11 mouse cellular contexts compared by ENCODE assay signal in the genomic region with DNA sequence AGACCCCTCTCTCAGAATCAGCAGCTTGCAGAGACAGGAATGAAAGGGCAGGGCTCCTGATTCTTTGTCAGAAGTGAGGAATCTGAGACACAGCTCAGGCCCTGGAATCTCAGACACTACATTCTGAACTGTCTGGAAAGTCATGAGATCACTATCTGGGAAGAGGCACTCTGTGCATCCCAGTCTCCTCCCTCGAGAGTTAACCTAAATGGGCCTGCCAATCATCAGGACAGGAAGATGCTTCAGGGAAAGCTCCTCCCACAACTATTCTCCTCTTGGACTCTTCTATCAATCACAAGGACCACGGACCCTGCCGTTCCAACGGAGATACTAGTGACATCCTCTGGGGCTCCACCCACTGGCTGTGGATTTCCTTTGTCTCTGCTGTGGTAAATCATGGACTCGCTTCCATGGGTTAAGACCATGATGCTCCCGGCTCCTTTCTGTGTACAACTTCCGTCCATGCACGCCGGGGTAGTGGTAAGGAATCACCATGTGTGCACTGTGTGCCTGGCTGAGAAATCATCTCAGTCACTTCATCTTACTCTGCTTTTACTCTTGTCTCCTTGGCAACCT.
A peak's percentile ranks its signal among the peaks of the same experiment; 100 is the strongest.
DNase-seq lines count a peak whose midpoint lies in the region; ATAC-seq and TF ChIP-seq lines count a peak whose summit lies in the region.
"Had no signal": no experiment of that assay in that cellular context is flagged by ENCODE, and none has a peak within 500 bp of the region (broad histone marks: within the 10 kb centered on the region; RNA-seq: fewer than 3 reads in every experiment).

No protein-coding gene starts in this region.

- TF ChIP-seq CTCF in hindbrain, postnatal 0 days (IDR thresholded peaks at IDR 0.05; ENCODE audit: low read depth) = no peak

- peaks cover 27% of the 10 kb centered on the region for H3K4me1 ChIP-seq in hindbrain, embryonic 10.5 days (replicated peaks)
- no peaks in the 10 kb centered on the region for H3K4me1 ChIP-seq in hindbrain, postnatal 0 days (ENCODE audit: insufficient read depth, low read length)
- no peaks in the 10 kb centered on the region; the same call in none of the 2 replicates for H3K4me1 ChIP-seq in neural tube, embryonic 11.5 days (ENCODE audit: control insufficient read depth, insufficient read depth, low read length)
- H3K4me1 ChIP-seq in limb, embryonic 10.5 days = peaks cover 48% of the 10 kb centered on the region

- H3K4me2 ChIP-seq in hindbrain, postnatal 0 days (ENCODE audit: low read depth, low read length) = no peak overlapping the region
- H3K4me2 ChIP-seq in neural tube, embryonic 11.5 days (ENCODE audit: low read depth) = no peak overlapping the region

- WGBS in hindbrain, embryonic 10.5 days = 60% methylated on average over 9 of the region's 9 CpGs
- 59% methylated on average over 9 of the region's 9 CpGs for WGBS in hindbrain, postnatal 0 days
- WGBS in neural tube, embryonic 11.5 days = 56% methylated on average over 9 of the region's 9 CpGs
- 73% methylated on average over 9 of the region's 9 CpGs for WGBS in limb, embryonic 10.5 days

- no peak overlapping the region for H3K9ac ChIP-seq in hindbrain, postnatal 0 days (replicated peaks; ENCODE audit: low read length)
- no peak overlapping the region for H3K9ac ChIP-seq in neural tube, embryonic 11.5 days (ENCODE audit: low read length)

- H3K36me3 ChIP-seq in hindbrain, embryonic 10.5 days = no peaks in the 10 kb centered on the region
- H3K36me3 ChIP-seq in hindbrain, postnatal 0 days (ENCODE audit: insufficient read depth, low read length) = no peaks in the 10 kb centered on the region
- H3K36me3 ChIP-seq in neural tube, embryonic 11.5 days (ENCODE audit: control insufficient read depth, insufficient read depth, low read length) = no peaks in the 10 kb centered on the region
- H3K36me3 ChIP-seq in limb, embryonic 10.5 days = peaks cover 9% of the 10 kb centered on the region; the same call in 1 of the 2 replicates

- no peaks in the 10 kb centered on the region for H3K27me3 ChIP-seq in hindbrain, embryonic 10.5 days (ENCODE audit: insufficient read depth, poor library complexity, severe bottlenecking)
- no peaks in the 10 kb centered on the region for H3K27me3 ChIP-seq in hindbrain, postnatal 0 days (ENCODE audit: insufficient read depth, low read length)
- H3K27me3 ChIP-seq in neural tube, embryonic 11.5 days (ENCODE audit: control insufficient read depth, insufficient read depth, low read length) = no peaks in the 10 kb centered on the region
- no peaks in the 10 kb centered on the region for H3K27me3 ChIP-seq in limb, embryonic 10.5 days (ENCODE audit: low read depth, poor library complexity, severe bottlenecking)
- H3K27me3 ChIP-seq: CH12.LX had no signal

- H3K4me3 ChIP-seq in hindbrain, embryonic 10.5 days = no peak overlapping the region
- H3K4me3 ChIP-seq in hindbrain, postnatal 0 days (ENCODE audit: low read length) = no peak overlapping the region
- H3K4me3 ChIP-seq in neural tube, embryonic 11.5 days (ENCODE audit: low read depth, low read length) = no peak overlapping the region
- H3K4me3 ChIP-seq in limb, embryonic 10.5 days = no peak overlapping the region
- H3K4me3 ChIP-seq: layer of hippocampus, adult 2 months had no signal

- no peaks in the 10 kb centered on the region for H3K9me3 ChIP-seq in hindbrain, embryonic 10.5 days
- H3K9me3 ChIP-seq in hindbrain, postnatal 0 days (ENCODE audit: low read length) = no peaks in the 10 kb centered on the region
- H3K9me3 ChIP-seq in neural tube, embryonic 11.5 days (ENCODE audit: control insufficient read depth, low read length) = no peaks in the 10 kb centered on the region
- H3K9me3 ChIP-seq in limb, embryonic 10.5 days (replicated peaks) = no peaks in the 10 kb centered on the region

- ATAC-seq in hindbrain, postnatal 0 days = no peak
- ATAC-seq in neural tube, embryonic 11.5 days (ENCODE audit: insufficient read depth, low FRiP score, low TSS enrichment) = peak; percentile 38; the same call in 1 of the 2 replicates
- ATAC-seq in monocyte, adult 5-6 weeks (replicated peaks; ENCODE audit: insufficient number of reproducible peaks, low FRiP score, low TSS enrichment, poor library complexity, severe bottlenecking) = no peak

- DNase-seq in hindbrain, embryonic 10.5 days (ENCODE audit: low spot score) = peak; percentile 27
- no peak for DNase-seq in hindbrain, postnatal 0 days (ENCODE audit: low spot score)
- peak; percentile 33 for DNase-seq in neural tube, embryonic 11.5 days (ENCODE audit: low spot score)
- DNase-seq in neural tube, embryonic 10.5 days (ENCODE audit: extremely low spot score, low spot score) = no peak
- DNase-seq in limb, embryonic 10.5 days (ENCODE audit: low spot score) = no peak
- no peak for DNase-seq in urinary bladder, postnatal 10 days (ENCODE audit: low spot score)
- no peak for DNase-seq in ovary, postnatal 10 days (ENCODE audit: low spot score)
- DNase-seq: heart, postnatal 4 days had no signal

- H3K27ac ChIP-seq in hindbrain, embryonic 10.5 days = peak overlapping the region; percentile 76
- H3K27ac ChIP-seq in hindbrain, postnatal 0 days = no peak overlapping the region
- H3K27ac ChIP-seq in neural tube, embryonic 11.5 days (ENCODE audit: low read depth, low read length) = 0 out of 2 replicates have a peak overlapping the region, but pooled peaks have one; percentile 53
- peak overlapping the region; percentile 50 for H3K27ac ChIP-seq in limb, embryonic 10.5 days
- H3K27ac ChIP-seq: layer of hippocampus, adult 2 months had no signal

Comparison
In these comparisons a context has a peak if more than half of its experiments do, and no peak if none do; other contexts are left out.
1. DNase-seq: peak in hindbrain, embryonic 10.5 days (single experiment) and neural tube, embryonic 11.5 days (single experiment); none in hindbrain, postnatal 0 days (single experiment), neural tube, embryonic 10.5 days (single experiment), limb, embryonic 10.5 days (single experiment), urinary bladder, postnatal 10 days (single experiment) and ovary, postnatal 10 days (single experiment).